Mouse (Mus musculus) ES-Bruce4 (cell line): ENCODE results near the gene 1810049J17Rik.

Experiments used
- CTCF ChIP-seq: IDR thresholded peaks from one replicate; pipeline ENCODE4 v1.8.1; 2011; ENCODE audit warnings: low read depth, low read length
- POLR2A ChIP-seq: IDR thresholded peaks from one replicate; pipeline ENCODE4 v1.8.1; 2011; ENCODE audit warnings: low read length; ENCODE audit not compliant: insufficient read depth

- TF ChIP-seq CTCF (no peak), POLR2A (no peak)
These were observed 46.7 kb upstream of the 1810049J17Rik start for GRCm38 (mm10) chr15:12368357-12368756.
